Mouse (Mus musculus) bone marrow, adult 2 months (tissue): ENCODE data around the gene Atp2a2.

ENCODE experiments used
- CTCF ChIP-seq: fragments of 200-500 bp; IDR thresholded peaks from 2 replicates; pipeline ENCODE4 v1.5.1; 2011; ENCODE audit warnings: low read length, control low read depth; ENCODE audit not compliant: control insufficient read depth, insufficient read depth
- POLR2A ChIP-seq: fragments of 200-500 bp; IDR thresholded peaks from 2 replicates; pipeline ENCODE4 v1.6.1; 2011; ENCODE audit warnings: low read depth, mild to moderate bottlenecking, control low read depth, low read length, borderline replicate concordance; ENCODE audit not compliant: control insufficient read depth

- no peak for TF ChIP-seq CTCF
- no peak for TF ChIP-seq POLR2A
Observed at GRCm38 (mm10) chr5:122459335-122459734, 42.7 kb downstream of the Atp2a2 start.
